Mouse (Mus musculus) mature B cell (primary cell): ENCODE results near the gene Med12l.
"Not testable (repeated sequence)": the region's sequence is repeated elsewhere in the genome, so short reads cannot be mapped to it uniquely, and the experiment has no call there.

ENCODE experiments used
- in situ Hi-C: fragments of 300-500 bp; cut with MboI; formaldehyde crosslinking; loops from 2 replicates; pipeline ENCODE4 v1.14.3; 2019

Gene Med12l

DNA sequence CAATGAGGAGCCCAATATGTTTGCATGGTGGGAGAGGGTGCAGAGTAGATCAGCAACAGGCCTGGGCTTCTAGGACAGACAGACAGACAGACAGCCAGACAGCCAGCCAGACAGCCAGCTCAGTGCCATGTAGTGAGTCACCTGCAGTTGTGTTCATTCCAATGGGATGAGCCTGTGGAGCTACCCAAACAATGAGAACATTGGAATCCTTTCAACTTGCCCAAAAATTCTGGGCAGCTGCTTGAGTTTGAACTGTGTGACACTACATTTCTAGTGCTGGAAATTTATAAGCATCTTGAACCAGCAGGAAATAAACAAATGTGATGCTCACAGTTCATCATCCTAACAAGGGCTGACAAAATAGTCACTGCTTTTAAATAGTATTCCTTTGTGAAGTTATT lies 134.0 kb downstream of the Med12l start:
- in situ Hi-C loops = no loop called here

- in situ Hi-C loops = no loop called here
Measured at GRCm38 (mm10) chr3:59140115-59140514, 134.5 kb downstream of the Med12l start.

- in situ Hi-C loops = not testable (repeated sequence)
Measured at GRCm38 (mm10) chr3:59140941-59141340, 135.3 kb downstream of the Med12l start.

GRCm38 (mm10) chr3:59141507-59142305 lies 136.1 kb downstream of the Med12l start:
- in situ Hi-C loops = no loop called here

- in situ Hi-C loops = no loop called here
Measured at GRCm38 (mm10) chr3:59145194-59145593, 139.6 kb downstream of the Med12l start.

DNA sequence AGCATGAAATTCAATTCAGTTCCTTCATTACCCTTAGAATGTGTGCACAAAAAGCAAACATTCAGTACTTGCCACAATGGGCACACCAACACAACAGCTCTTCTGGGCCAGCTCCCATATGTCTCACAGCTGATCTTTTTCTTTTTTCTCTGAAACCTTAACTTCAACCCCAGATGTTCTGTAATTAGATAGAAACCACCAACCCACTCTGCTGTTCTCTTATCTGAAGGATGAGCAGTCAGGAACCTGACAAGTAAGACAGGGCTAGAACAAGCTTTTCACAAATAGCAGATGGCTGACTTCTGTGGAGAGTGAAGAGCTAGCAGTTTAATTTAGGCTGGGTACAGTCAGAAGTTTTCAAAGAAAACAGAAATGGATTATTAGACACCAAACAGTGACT lies 144.0 kb downstream of the Med12l start:
- in situ Hi-C loops = no loop called here

GRCm38 (mm10) chr3:59150624-59151023 lies 145.0 kb downstream of the Med12l start:
- in situ Hi-C loops = no loop called here

DNA sequence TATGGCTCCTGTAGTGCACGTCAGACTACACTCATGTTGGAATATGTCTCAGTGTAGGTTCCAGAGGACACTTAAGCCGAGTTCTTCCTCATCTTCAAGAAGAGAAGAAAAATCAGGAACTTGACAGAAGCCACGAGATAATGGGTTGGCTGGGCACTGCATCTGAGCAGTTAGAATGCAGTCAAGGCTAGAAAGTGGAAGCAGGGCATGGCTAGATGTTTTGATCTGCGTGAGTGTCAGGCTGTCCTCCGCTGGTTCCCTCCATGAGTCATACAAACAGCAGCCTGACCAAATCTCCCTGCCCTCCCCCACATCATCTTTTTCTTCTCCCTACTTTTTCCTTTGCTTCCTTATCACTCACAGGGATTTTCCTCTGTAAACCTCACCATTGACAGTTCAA lies 147.8 kb downstream of the Med12l start, which contains the start of gene P2ry14:
Gene P2ry14 (minus strand): TSS at position 195 of the 400 bp plus-strand sequence.
- in situ Hi-C loops = no loop called here

- in situ Hi-C loops = no loop called here
Measured at GRCm38 (mm10) chr3:59154888-59155287, 149.3 kb downstream of the Med12l start.

GRCm38 (mm10) chr3:59155404-59155803 lies 149.8 kb downstream of the Med12l start:
- in situ Hi-C loops = no loop called here

DNA sequence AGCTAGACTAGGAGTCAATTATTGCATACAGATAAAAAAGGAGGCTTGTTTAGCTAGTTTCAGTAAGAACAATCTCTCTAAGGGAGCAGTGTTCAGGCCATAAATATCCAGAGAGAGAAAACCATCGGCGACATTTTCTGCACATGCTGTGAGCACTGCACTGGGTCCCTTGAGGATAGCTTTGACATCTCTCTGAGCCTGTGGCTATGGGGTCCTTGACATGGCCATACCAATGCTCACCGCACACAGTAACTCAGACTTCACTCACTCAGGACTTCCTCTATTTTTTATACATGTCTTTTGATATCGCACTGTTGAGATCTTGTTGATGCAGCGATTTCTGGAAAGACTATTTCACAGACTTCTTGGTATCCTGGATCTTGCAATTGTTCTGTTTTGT lies 151.4 kb downstream of the Med12l start:
- in situ Hi-C loops = no loop called here

DNA sequence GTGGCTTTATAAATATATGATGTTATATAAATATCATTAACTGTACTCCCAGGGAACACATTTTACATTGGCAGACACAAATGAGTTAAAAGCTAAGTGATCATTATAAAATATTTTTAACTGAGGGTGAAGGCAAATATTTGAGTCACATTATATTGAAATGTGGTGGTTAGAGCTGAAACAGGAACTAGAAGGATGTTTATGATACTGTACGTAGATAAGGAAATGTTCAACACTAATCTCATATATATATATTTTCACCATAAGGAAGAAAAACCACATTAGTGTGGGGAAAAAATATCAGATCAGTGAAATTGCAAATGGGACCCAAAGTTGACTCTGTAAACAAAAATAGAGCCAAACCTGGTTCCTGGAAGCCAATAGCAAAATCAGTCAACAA lies 154.8 kb downstream of the Med12l start:
- in situ Hi-C loops = no loop called here

DNA sequence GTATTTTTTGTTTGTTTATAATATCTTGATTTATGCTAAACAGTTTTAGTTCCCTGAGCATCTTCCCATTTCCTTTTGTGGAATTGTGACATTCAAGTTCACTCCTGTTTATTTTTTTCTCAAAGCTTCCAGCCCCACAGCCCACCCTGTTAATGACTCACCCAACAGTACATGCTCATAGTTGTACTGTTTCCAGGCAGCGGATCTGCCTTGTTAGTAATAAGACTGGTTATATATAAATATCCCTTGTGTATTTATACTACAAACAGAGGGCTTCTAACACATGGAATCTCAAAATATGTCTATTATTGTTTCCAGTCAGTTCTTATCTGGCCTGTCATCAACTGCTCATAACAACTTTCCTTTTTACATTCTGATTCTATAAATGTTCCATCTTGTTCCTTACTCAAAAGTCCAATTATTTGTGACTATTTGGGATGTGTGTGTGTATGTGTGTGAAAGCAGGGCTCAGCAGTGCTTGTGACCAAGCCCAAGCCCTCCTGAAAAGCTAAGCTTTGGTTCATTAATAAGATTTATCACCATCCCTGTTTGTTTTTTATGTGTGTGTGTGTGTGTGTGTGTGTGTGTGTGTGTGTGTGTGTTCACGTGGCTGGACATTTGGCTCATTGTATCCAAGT lies 161.9 kb downstream of the Med12l start:
- in situ Hi-C loops = no loop called here

GRCm38 (mm10) chr3:59168476-59168875 lies 162.9 kb downstream of the Med12l start:
- in situ Hi-C loops = no loop called here

DNA sequence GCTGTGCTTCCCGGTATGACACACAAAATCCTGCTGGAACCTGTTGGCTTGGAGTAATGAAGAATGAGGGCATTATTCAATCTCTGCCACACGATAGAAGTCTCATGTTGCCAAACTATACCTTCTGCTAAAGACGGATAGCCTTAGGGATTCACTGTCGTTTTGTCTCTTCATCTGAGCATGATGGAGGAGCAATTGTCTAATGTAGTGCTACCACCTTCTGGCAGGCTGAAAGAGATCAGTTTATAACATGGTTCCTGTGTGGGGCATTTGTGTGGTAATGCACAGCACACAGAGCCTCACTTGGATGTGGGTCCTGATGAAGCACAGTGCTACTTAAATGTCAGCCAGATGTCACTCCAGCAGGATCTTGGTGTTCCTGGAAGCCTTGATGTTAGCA lies 163.6 kb downstream of the Med12l start:
- in situ Hi-C loops = no loop called here

- in situ Hi-C loops = no loop called here
Measured at GRCm38 (mm10) chr3:59169921-59170627, 164.4 kb downstream of the Med12l start.

DNA sequence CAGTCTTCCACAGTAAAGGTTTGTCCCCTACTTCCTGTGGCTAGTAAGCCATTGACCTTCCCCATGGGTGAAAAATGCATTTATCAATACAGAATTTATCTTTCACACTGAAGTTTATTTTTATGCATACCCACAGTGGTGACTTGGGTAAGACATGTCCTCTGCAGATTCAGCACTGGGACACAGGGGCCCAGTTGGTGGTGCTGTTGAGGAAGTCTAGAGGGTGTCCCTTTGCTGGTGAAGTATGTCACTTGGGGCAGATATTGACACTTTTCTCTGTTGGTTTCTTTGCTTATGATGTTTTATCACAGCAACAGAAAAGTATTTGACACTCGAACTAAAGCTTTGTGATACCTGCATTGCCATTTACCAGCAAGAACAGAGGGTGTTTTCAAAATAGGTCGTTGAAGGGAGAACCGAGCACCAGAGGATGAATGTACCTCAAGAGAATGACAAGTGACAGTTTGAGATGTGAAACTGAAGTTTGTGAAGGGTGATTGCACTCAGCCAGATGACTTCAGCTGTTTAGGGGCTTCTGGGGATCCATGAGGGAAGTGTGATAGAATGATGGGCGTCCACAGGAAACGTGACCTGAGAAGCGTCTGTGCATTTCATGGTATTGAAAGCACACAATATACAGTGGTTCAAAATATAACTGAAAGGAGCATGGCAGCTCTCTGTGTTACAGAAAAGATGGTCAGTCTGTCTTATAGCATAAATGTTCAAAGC lies 169.0 kb downstream of the Med12l start:
- in situ Hi-C loops = loop anchor here (25.0 kb wide), 1 partner anchor 563 kb away; the partner anchor contains the start of gene Gm5538

GRCm38 (mm10) chr3:59175234-59175633 lies 169.6 kb downstream of the Med12l start:
- in situ Hi-C loops = loop anchor here (25.0 kb wide), 1 partner anchor 562 kb away; the partner anchor contains the start of gene Gm5538

DNA sequence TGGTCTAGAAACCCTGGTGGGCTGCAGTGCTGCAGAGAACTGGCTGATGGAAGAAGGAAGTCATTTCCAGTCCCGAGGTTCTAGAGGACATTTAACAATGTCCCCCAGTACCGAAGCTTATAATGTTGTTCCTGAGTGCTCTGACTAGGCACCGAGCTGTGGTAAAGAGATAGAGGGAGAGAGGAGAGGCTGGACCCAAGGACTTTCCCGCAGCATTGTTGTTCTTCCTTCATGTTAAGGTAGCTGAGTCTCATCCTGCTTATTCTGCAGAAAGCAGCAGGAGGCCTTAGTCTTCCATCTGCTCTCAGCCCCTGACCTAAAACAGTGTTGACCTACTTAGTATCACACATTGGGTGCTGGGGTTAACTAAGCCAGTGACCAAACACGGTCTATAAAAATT lies 171.2 kb downstream of the Med12l start:
- in situ Hi-C loops = loop anchor here (25.0 kb wide), 1 partner anchor 560 kb away; the partner anchor contains the start of gene Gm5538

DNA sequence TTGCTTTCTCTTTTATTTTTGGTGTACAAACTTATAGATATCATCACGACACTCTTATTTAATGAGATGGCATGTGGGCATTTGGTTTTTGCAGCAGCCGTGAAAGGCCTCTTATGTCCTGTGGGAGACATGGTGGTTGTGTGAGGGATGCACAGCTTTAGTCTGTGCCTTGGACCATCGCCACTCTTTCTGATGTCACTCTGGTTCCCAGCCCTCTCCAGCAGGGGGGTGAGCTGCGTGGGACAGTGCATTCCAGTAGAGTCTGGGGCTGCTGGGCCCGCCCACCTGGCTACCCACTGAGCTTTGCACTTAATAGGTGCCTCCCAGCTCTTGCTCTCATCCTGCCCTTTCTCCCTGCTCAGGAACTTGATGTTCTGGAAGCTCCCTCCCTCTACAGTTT lies 175.5 kb downstream of the Med12l start:
- in situ Hi-C loops = loop anchor here (25.0 kb wide), 1 partner anchor 556 kb away; the partner anchor contains the start of gene Gm5538

- in situ Hi-C loops = loop anchor here (25.0 kb wide), 1 partner anchor 555 kb away; the partner anchor contains the start of gene Gm5538
Measured at GRCm38 (mm10) chr3:59182129-59182528, 176.5 kb downstream of the Med12l start.
